Mouse (Mus musculus) 3T3-L1 (cell line): Measurements from ENCODE around the gene Sf3b3.

Source experiments
- DNase-seq: peaks from one replicate; pipeline ENCODE4 v3.0.0-alpha.2; 2015; ENCODE audit warnings: low read depth, low spot score

The Sf3b3 gene

GRCm38 (mm10) chr8:110847645-110848495 is 1.3 kb upstream of the Sf3b3 start:
- DNase-seq: no peak

- no peak for DNase-seq
Measured at GRCm38 (mm10) chr8:110847171-110847549, 573 bp upstream of the Sf3b3 start.

DNA sequence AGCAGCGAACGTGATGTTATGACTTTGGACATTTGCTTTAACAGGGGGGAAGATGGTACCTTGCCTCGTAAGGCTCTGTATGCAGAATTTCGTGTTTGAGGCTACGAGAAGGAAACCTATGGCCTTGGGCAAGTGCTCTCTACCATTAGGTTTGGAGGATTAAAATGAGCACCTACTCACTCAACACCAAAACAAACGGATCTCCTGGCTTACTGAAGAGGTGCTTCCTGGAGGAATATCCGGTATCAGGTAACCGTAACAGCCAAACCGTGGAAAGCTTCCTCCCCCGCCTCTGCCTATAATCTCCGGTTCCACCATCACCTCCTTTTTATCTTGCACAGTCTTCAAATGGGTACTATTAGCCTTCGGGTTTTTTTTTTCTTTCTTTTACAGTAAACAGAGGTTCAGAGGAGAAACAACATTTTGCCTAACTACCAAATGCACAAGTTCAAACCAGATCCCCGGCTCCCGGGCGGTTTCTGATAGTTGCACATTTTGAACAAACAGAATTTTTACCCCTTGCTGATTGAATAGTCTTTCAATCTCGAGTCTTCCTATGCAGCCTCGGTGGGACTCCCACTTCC is 674 bp downstream of the Sf3b3 start:
- DNase-seq: peak; percentile 63

DNA sequence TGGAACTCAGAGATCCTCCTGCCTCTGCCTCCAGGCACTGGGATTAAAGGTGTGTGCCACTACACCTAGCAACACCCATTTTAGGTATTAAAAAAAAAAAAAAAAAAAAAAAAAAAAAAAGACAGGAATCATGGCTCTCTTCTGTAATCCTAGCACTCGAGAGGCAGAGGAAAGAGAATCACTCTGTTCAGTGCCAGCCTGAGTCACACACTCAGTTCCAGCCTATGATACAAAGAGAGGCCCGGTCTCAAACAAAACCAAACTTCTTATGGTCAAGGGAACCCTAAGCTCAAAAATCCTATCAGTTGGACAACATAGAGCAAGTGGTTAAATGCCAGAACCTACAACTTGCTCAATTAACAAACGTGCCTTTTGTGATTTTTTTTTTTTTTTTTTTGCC is 1.6 kb downstream of the Sf3b3 start:
- DNase-seq: peak; percentile 60

- no peak for DNase-seq
Measured at GRCm38 (mm10) chr8:110843207-110843606, 3.4 kb downstream of the Sf3b3 start.

DNA sequence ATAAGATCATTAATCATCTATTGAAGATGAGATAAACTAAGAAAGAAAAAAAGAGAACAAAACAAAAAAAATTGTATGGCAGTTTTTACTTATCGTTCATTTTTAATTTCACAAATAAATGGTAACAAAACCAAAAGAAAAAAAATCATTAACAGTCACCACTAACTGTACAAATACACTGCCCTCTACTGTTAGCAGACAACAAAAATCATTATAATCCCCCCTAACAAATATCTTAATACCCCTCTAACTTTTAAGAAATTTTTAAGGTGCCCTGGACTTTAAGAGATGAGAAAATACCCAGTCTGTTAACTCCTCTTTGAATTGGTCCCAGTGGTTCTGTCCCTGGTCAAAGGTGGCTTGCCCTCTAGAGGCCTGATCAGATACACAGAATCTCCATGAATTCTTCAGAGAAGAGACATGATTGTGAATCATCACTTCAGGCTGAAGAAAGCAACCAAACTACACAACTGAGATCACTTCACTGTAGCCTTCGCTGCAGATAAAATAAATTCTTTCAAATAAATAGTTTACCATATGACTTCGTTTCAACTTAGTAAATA is 4.5 kb downstream of the Sf3b3 start:
- peak; percentile 68 for DNase-seq

DNA sequence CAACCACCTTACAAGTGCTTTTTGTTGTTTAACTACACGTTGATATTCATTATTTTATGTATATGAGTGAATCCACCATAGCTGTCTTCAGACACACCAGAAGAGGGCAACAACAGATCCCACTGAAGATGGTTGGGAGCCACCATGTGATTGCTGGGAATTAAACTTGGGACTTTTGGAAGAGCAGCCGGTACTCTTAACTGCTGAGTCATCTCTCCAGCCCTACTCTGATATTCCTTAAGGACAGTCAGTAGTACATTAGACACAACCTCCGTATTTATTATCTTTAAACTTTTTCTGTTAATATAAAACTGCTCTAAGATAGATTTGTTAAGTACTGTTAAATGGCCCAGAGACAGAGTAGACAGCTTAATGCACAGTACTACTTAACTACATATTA is 14.6 kb downstream of the Sf3b3 start:
- peak; percentile 64 for DNase-seq

GRCm38 (mm10) chr8:110828511-110828910 is 18.1 kb downstream of the Sf3b3 start:
- peak; percentile 74 for DNase-seq

DNA sequence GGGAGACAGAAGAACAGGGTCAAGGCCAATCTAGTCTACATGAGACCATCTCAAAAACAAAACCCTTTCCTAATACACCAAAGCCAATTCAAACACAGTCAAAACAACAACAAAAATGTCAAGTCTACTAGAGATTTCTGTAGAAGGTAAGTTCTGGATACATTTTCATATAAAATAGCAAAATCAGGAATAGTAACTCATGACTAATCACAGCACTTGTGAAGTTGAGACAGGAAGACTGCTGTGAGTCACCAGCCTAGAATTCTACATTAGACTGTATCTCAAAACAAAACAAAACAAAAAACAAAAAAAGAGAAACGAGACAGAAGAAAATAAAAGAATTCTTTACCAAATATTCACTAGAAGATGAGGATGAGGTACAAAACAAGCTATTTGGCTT is 21.7 kb downstream of the Sf3b3 start:
- peak; percentile 91 for DNase-seq

GRCm38 (mm10) chr8:110821960-110822359 is 24.6 kb downstream of the Sf3b3 start:
- DNase-seq: no peak

- no peak for DNase-seq
Measured at GRCm38 (mm10) chr8:110820257-110820656, 26.3 kb downstream of the Sf3b3 start.

DNA sequence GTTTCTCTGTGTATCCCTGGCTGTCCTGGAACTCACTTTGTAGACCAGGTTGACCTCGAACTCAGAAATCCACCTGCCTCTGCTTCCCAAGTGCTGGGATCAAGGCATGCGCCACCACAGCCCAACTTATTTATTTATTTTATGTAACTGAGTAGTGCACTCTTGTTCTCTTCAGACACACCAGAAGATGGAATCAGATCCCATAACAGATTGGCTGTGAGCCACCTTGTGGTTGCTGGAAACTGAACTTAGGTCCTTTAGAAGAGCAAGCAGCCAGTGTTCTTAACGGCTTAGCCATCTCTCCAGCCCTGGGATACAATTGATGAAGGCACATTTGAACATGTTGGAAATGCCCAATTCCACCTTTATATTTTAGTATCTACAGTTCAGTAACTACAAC is 28.0 kb downstream of the Sf3b3 start:
- peak; percentile 91 for DNase-seq

GRCm38 (mm10) chr8:110816990-110817389 is 29.6 kb downstream of the Sf3b3 start:
- no peak for DNase-seq

DNA sequence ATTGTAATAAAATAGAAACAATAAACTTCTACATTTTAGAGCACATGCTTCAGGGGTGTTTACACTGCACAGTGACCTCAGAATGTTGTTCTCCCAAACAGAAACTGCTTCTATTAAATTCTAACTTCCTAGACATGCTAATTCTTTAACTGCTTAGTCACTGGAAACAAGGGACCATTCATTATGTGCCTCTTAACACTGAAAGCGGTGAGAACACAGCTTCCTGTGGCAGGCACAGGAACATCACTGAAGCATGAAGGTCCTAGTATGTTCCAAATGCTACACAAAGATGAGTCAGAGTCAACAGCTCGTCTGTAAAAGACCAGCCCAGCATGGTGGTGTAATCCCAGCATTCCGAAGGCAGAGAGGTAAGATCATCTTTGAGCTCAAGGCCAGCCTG is 31.3 kb downstream of the Sf3b3 start:
- peak; percentile 96 for DNase-seq

- DNase-seq: no peak
Measured at GRCm38 (mm10) chr8:110813081-110813812, 33.3 kb downstream of the Sf3b3 start.

DNA sequence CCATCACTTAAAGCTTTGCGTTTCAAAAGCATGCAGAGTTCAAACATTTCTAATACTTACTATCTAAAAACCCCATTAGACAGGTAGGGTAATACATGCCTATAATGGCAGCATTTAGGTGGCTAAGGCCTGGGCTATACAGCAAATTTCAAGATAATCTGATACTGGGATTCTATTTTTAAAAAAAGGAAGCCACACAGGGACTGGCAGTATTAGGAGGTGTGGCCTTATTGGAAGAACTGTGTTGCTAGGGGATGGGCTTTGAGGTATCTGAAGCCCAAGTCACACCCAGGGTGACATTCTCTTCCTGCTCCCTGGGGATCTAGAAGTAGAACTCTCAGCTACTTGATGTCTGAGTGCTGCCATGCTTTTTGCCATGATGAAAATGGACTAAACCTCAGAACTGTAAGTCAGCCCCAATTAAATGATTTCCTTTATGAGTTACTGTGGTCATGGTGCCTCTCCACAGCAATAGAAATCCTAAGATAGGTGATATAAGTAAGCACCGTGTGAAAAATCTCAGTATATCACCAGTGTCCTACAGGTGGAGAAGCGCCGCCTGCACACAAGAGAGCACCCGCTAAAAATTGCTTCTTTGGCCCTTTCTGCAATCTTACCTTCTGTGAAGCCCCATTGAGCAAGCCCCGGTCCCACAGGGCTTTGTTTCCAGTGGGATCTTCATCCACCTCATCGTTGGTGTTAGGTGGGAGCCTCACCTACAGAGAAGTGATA is 34.1 kb downstream of the Sf3b3 start:
- DNase-seq: no peak

GRCm38 (mm10) chr8:110811793-110812192 is 34.8 kb downstream of the Sf3b3 start:
- DNase-seq: peak; percentile 54

DNA sequence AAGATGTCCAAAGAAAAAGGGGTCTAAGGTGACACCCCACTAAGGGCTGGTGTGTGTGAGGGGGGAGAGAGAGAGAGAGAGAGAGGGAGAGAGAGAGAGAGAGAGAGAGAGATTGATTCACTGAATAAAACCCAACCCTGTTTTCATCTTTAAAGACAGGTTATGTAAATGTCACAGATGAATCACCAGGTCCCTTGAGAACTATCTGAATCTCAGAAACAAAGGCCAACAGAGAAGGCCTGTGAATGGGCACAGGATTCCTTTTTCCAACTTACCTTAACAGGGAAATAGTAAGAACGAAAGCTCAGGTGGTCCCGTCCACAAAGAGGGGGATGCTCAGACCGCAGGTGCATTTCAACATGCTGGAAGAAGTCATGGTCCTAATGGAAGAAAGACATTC is 35.5 kb downstream of the Sf3b3 start:
- DNase-seq: peak; percentile 90

DNA sequence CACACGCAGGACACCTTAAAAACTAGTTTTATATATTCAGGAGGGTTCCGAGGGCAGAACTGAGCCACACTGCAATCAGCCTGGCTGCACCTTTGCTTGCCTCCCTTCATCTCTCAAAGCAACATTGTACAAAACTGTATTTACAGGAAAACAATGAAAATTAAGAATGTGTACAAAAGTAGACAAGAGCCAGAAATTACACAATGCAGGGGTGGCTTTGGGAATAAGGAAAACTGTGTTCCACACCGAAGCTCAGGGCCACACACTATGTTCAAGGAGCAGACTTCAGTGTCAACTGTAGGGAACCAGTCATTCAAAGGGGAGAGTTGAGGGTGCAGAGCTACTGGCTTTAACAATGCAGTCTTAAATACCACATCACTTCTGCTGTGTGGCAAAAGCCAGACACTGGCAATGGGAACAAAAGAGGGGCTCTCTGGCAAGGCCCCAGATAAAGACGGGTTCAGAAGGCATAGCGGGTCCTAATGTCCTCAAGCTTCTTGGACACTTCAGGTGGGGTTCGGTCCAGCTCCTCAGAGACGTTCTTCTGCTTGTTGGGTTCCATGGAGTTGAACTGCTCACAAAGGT is 36.0 kb downstream of the Sf3b3 start:
- no peak for DNase-seq

GRCm38 (mm10) chr8:110809831-110810230 is 36.8 kb downstream of the Sf3b3 start:
- DNase-seq: peak; percentile 98
